Mouse (Mus musculus) cerebellum, adult 2 months (tissue): ENCODE measurements around the gene Hist1h2bn. TPM values are rescaled to one million over a fixed set of nuclear protein-coding genes. Genes with fewer than 3 reads are reported as not detected.
"Not testable (repeated sequence)": the region's sequence is repeated elsewhere in the genome, so short reads cannot be mapped to it uniquely, and the experiment has no call there.

Source experiments
- DNase-seq, 2 experiments: peaks; one replicate each; pipeline ENCODE4 v3.0.0; 2021
- H3K27ac ChIP-seq: fragments of 200-500 bp; 2 replicates; pipeline ENCODE4 v1.5.1; 2012; ENCODE audit warnings: low read length, control low read depth, inconsistent platforms; ENCODE audit not compliant: insufficient read depth
- H3K27me3 ChIP-seq: fragments of 200-500 bp; 2 replicates; pipeline ENCODE4 v1.6.1; 2012; ENCODE audit warnings: inconsistent platforms, mild to moderate bottlenecking, low read length, moderate library complexity; ENCODE audit not compliant: control insufficient read depth, insufficient read depth
- H3K4me1 ChIP-seq: fragments of 200-500 bp; 2 replicates; pipeline ENCODE4 v1.6.1; 2011; ENCODE audit warnings: low read length; ENCODE audit not compliant: control insufficient read depth, insufficient read depth
- H3K4me3 ChIP-seq: fragments of 200-500 bp; replicated peaks from 2 replicates; pipeline ENCODE3; 2011; ENCODE audit warnings: mild to moderate bottlenecking, low read depth, low read length, control low read depth; ENCODE audit not compliant: insufficient read depth
- CTCF ChIP-seq: fragments of 200-500 bp; IDR thresholded peaks from 2 replicates; pipeline ENCODE4 v1.5.1; 2011; ENCODE audit warnings: low read depth, mild to moderate bottlenecking, control low read depth, low read length, moderate library complexity, borderline replicate concordance; ENCODE audit not compliant: insufficient read depth
- POLR2A ChIP-seq: fragments of 200-500 bp; IDR thresholded peaks from 2 replicates; pipeline ENCODE4 v1.6.1; 2011; ENCODE audit warnings: low read length, control low read depth, borderline replicate concordance; ENCODE audit not compliant: insufficient read depth
- WGBS: fragments of 180-500 bp; shearing (Covaris S2); methylation state at CpG from one replicate; pipeline ENCODE4 v1.1.7; 2018; 5-methylcytosine and 5-hydroxymethylcytosine counted together
- polyA plus RNA-seq: library from polyadenylated mRNA; depleted of rRNA; stranded (reverse); fragments of >200 nt; gene quantifications from 2 replicates; pipeline ENCODE4 v1.2.3, GENCODE M21; 2012

Gene Hist1h2bn
- polyA plus RNA-seq, 1 experiment: 1.2 TPM

DNA sequence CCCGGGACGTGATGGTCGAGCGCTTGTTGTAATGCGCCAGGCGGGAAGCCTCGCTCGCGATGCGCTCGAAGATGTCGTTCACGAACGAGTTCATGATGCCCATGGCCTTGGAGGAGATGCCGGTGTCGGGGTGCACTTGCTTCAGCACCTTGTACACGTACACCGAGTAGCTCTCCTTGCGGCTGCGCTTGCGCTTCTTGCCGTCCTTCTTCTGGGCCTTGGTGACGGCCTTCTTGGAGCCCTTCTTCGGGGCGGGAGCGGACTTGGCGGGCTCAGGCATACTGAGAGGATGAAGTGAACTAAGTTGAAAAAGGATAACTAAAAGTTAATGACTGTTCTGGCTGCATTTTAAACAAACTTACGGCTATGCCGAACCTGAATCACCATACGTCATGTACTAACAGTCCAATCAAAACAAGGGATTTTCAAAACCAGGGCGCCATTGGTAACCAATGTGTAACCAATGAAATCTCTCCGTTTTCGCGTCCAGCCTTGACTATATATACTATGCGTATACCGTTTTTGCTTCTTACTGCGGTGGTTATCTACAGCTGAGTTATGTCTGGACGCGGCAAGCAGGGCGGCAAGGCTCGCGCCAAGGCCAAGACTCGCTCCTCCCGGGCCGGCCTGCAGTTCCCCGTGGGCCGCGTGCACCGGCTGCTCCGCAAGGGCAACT is 37.9 kb upstream of the Hist1h2bn start, which contains the start of the genes Hist1h2bl and Hist1h2ai:
Gene Hist1h2bl (minus strand): TSS at position 280 of the 676 bp plus-strand sequence.
Gene Hist1h2ai (plus strand): TSS at position 559 of the 676 bp plus-strand sequence.
- H3K4me1 ChIP-seq, H3K27me3 ChIP-seq, H3K27ac ChIP-seq: not testable (repeated sequence)
- H3K4me3 ChIP-seq: peak within 1 kb of the TSS; percentile 78
- peak; percentile 84 to 94 for DNase-seq
- WGBS: 2% methylated on average over 39 of the region's 50 CpGs
- TF ChIP-seq POLR2A: peak; percentile 90

GRCm38 (mm10) chr13:21716540-21717391 is 37.2 kb upstream of the Hist1h2bn start:
- peak overlapping the region; percentile 39 for H3K4me3 ChIP-seq
- DNase-seq: peak in 1 of 2 experiments; percentile 29
- 1% methylated on average over 15 of the region's 38 CpGs for WGBS
- not testable (repeated sequence) for H3K27me3 ChIP-seq, H3K4me1 ChIP-seq, H3K27ac ChIP-seq

DNA sequence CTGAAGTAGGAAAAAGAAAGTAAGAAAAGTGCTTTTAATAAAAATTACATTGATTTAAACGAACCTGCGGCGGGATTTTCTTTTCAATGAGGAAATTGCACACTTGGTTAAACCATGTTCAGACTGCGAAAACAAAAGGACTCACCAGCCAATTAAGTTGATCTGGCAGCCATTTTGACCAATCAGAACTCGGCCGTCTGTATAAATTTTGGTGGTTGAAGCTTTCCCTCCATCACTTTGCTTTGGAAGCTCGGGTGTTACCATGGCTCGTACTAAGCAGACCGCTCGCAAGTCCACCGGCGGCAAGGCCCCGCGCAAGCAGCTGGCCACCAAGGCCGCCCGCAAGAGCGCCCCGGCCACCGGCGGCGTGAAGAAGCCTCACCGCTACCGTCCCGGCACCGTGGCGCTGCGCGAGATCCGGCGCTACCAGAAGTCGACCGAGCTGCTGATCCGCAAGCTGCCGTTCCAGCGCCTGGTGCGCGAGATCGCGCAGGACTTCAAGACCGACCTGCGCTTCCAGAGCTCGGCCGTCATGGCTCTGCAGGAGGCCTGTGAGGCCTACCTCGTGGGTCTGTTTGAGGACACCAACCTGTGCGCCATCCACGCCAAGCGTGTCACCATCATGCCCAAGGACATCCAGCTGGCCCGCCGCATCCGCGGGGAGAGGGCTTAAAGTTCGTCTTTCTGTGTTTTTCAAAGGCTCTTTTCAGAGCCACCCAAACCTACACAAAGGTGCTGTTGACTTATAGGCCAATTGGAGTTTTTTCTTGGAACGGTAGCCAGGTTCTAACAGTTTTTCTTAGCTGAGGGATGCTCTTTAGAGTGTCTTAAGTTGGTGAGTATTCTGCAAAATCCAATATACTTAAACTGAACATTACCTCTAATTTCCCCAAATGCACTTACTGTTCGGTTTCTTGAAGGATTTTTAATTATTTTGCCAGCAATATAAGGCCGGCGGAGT is 36.2 kb upstream of the Hist1h2bn start, which contains the start of gene Hist1h3h:
Gene Hist1h3h (plus strand): TSS at position 263 of the 961 bp plus-strand sequence.
- not testable (repeated sequence) for H3K27ac ChIP-seq, H3K27me3 ChIP-seq, H3K4me1 ChIP-seq
- peak; percentile 77 to 82 for DNase-seq
- peak within 1 kb of the TSS; percentile 39 for H3K4me3 ChIP-seq
- 5% methylated on average over 29 of the region's 56 CpGs for WGBS
- TF ChIP-seq POLR2A: peak; percentile 64; the same call in 1 of the 2 replicates

DNA sequence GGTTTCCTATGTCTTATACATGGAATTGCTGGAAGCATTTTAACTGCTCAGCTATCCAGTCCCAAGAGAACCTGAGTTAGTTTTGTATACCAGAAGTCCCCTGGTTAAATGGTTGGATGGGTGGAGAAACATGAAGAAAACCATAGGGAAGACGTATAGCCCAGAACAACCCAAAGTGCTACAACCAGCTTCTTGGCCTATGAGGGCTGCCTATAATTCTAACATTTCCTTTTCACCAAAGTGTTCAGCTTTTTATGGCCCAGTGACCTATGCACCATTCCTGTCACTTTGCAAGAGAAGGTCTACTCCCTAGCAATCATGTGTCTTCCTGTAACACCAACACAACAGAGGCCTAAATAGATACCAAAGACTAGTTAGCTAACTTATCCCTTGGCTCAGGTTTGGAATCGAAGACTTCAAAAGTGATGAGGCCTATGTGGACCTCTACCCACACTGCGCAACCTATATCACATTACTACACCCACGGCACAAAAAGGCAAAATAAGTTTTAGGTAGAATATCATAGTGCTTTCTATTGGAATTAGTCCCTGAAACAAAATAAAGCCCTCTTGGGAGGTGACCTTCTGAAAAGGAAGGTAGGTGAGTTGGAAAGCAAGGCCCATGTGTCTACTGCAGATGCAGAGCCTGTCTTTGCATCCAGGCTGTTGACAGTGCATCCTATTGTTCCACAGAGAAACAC is 35.4 kb upstream of the Hist1h2bn start:
- no peak for DNase-seq
- H3K27ac ChIP-seq: no peak overlapping the region
- TF ChIP-seq CTCF: no peak
- TF ChIP-seq POLR2A: no peak
- H3K4me1 ChIP-seq: no peaks in the 10 kb centered on the region
- no peaks in the 10 kb centered on the region for H3K27me3 ChIP-seq
- H3K4me3 ChIP-seq: no peak overlapping the region
- WGBS: 78% methylated on average over 4 of the region's 4 CpGs

DNA sequence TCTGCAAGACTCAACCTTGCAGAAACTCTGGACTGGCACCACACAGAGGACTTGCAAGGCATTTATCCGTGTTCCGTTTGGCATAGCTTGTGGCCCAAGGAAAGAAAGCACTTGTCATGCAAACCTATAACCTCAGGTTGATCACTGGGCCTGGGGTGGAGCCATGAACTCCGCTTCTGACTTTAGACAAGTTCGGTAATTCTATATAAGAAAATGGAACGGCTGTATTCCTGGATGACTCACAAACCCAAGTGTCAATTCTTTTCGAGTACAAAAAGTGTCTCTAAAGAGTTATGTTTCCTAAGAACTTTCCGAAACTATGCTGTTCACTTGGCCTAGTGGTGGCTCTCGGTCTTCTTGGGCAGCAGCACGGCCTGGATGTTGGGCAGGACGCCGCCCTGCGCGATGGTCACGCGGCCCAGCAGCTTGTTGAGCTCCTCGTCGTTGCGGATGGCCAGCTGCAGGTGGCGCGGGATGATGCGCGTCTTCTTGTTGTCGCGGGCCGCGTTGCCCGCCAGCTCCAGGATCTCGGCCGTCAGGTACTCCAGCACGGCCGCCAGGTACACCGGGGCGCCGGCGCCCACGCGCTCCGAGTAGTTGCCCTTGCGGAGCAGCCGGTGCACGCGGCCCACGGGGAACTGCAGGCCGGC is 32.7 kb upstream of the Hist1h2bn start:
- not testable (repeated sequence) for DNase-seq, H3K4me1 ChIP-seq, H3K27me3 ChIP-seq, H3K27ac ChIP-seq
- WGBS: 1% methylated on average over 25 of the region's 44 CpGs
- H3K4me3 ChIP-seq: peak overlapping the region; percentile 33

- not testable (repeated sequence) for H3K4me1 ChIP-seq, H3K27me3 ChIP-seq, H3K27ac ChIP-seq
- H3K4me3 ChIP-seq: peak within 1 kb of the TSS; percentile 51
- peak; percentile 70 to 84 for DNase-seq
- under 1% methylated on average over 37 of the region's 37 CpGs for WGBS
- peak; percentile 47; the same call in 1 of the 2 replicates for TF ChIP-seq POLR2A
These were observed 32.1 kb upstream of the Hist1h2bn start, which contains the start of gene Hist1h2bm for GRCm38 (mm10) chr13:21721757-21722372. Hist1h2bm (plus strand) TSS chr13:21722044.

- TF ChIP-seq CTCF: no peak
- TF ChIP-seq POLR2A: no peak
- no peaks in the 10 kb centered on the region for H3K4me1 ChIP-seq
- H3K27ac ChIP-seq: no peak overlapping the region
- WGBS: 4% methylated on average over 11 of the region's 11 CpGs
- no peaks in the 10 kb centered on the region for H3K27me3 ChIP-seq
- H3K4me3 ChIP-seq: peak overlapping the region; percentile 51
- DNase-seq: peak in 1 of 2 experiments; percentile 18
These were observed 31.5 kb upstream of the Hist1h2bn start for GRCm38 (mm10) chr13:21722373-21722925.
